Mouse (Mus musculus): ENCODE results near the gene Oxnad1.

DNA sequence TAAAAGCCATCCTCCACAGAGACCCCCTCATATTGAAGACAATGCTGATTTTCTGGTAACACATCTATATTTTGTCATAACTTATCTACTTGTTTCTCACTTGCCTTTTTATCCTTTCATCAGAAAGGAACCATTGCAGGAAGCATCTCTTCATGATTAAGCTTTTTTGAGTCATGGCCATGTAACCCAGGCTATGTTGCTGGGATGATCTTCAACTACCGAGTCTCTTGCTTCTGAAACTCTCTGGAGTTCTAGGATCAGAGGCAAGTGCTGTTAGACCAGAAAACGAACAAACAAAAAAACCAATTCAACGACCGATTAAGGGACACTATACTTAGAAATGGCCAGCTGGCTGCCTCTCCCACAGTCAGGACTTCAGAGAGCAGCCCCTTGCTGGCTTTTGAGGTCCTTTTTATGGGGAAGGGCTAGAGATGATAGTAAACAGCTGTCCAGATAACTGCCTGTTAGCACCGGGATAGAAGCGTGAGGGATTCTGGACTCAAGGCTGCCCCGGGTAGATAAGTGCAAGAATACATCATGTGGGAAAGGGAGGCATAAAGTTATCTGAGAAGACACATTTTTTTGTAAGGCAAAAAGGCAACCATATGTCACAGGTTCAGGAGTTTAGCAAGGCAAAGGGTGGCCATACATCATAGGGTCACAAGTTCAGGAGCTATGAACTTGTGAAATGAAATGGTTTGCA, 60.8 kb downstream of the Oxnad1 start:
- no peak for TF ChIP-seq CTCF (IDR thresholded peaks at IDR 0.05; ENCODE audit: insufficient read depth, low read length)
- no peak for TF ChIP-seq POLR2A (IDR thresholded peaks at IDR 0.05; ENCODE audit: borderline replicate concordance, extremely low read depth, low read depth, low read length)
